Mouse (Mus musculus): ENCODE results near the gene Svop.

Gene Svop

GRCm38 (mm10) chr5:114091057-114091807, at the start of gene Svop:
Gene Svop, minus strand, starts transcription at chr5:114091570.
- POLR2A ChIA-PET = interaction anchor here (0.6 to 2.3 kb wide), 26 partner anchors 9 to 328 kb away, joined by 3 to 8 read pairs (median 3); partner anchors contain the start of genes Alkbh2 (in 1 of the 4), Foxn4 (in 1 of the 4), Kctd10 (in 1 of the 4) and Ube3b (in 1 of the 4)
- CTCF ChIA-PET = interaction anchor here (0.6 to 1.5 kb wide), 9 partner anchors 9 to 1895 kb away, joined by 3 to 24 read pairs (median 4); partner anchors contain the start of genes Alkbh2 (in 1 of the 4) and Ung (in 1 of the 4)

- POLR2A ChIA-PET = interaction anchor here (0.6 to 7.3 kb wide), 38 partner anchors 8 to 843 kb away, joined by 3 to 103 read pairs (median 4); partner anchors contain the start of genes Alkbh2 (in 2 of the 4), Ung (in 2 of the 4), Acacb (in 1 of the 4) and Svop (in 1 of the 4)
- CTCF ChIA-PET = interaction anchor here (0.6 to 1.9 kb wide), 12 partner anchors 9 to 184 kb away, joined by 3 to 15 read pairs (median 3); partner anchors contain the start of genes Ung (in 2 of the 4) and Alkbh2 (in 1 of the 4)
Observed at GRCm38 (mm10) chr5:114139175-114139574, 47.8 kb upstream of the Svop start.

- ChIA-PET CTCF (interaction anchor here (0.6 to 1.9 kb wide), 14 partner anchors 8 to 283 kb away, joined by 3 to 15 read pairs (median 4); partner anchors contain the start of genes Alkbh2 (in 2 of the 4) and Ung (in 2 of the 4)), POLR2A (interaction anchor here in 3 of 4 experiments (0.5 to 7.3 kb wide), 42 partner anchors 7 to 1022 kb away, joined by 3 to 103 read pairs (median 4); partner anchors contain the start of genes Acacb (in 2 of the 3), Alkbh2 (in 2 of the 3), Ung (in 2 of the 3) and Kctd10 (in 1 of the 3))
Observed at GRCm38 (mm10) chr5:114138277-114139164, 47.2 kb upstream of the Svop start.

GRCm38 (mm10) chr5:114137481-114138276, 46.3 kb upstream of the Svop start:
- ChIA-PET CTCF (interaction anchor here (0.7 to 1.9 kb wide), 6 partner anchors 10 to 284 kb away, joined by 3 to 15 read pairs (median 4); partner anchors contain the start of gene Alkbh2 (in 1 of the 4)), POLR2A (interaction anchor here (0.5 to 7.3 kb wide), 24 partner anchors 7 to 1098 kb away, joined by 3 to 103 read pairs (median 5); partner anchors contain the start of genes Acacb (in 2 of the 4), Alkbh2 (in 2 of the 4), Ung (in 2 of the 4) and Kctd10 (in 1 of the 4))

GRCm38 (mm10) chr5:114135516-114135915, 44.1 kb upstream of the Svop start:
- ChIA-PET POLR2A (interaction anchor here in 3 of 4 experiments (0.6 to 11.0 kb wide), 9 partner anchors 8 to 630 kb away, joined by 3 to 242 read pairs (median 6); partner anchors contain the start of genes Acacb (in 2 of the 3) and Alkbh2 (in 1 of the 3)), CTCF (interaction anchor here in 2 of 4 experiments (1.4 to 3.8 kb wide), 2 partner anchors 17 to 18 kb away, joined by 3 to 21 read pairs; no protein-coding TSS in a partner anchor)

GRCm38 (mm10) chr5:114134091-114134534, 42.7 kb upstream of the Svop start:
- CTCF ChIA-PET = interaction anchor here (0.6 to 3.8 kb wide), 12 partner anchors 9 to 276 kb away, joined by 3 to 21 read pairs (median 4); no protein-coding TSS in a partner anchor

GRCm38 (mm10) chr5:114132841-114133240, 41.5 kb upstream of the Svop start:
- CTCF ChIA-PET = interaction anchor here in 3 of 4 experiments (0.5 to 3.8 kb wide), 3 partner anchors 20 to 227 kb away, joined by 3 to 21 read pairs (median 6); no protein-coding TSS in a partner anchor

More at GRCm38 (mm10) chr5:114134091-114134534, 42.7 kb upstream of the Svop start:
- POLR2A ChIA-PET = interaction anchor here in 3 of 4 experiments (0.6 to 11.0 kb wide), 16 partner anchors 9 to 406 kb away, joined by 3 to 242 read pairs (median 3); partner anchors contain the start of gene Acacb (in 2 of the 3)

GRCm38 (mm10) chr5:114131521-114131840, 40.1 kb upstream of the Svop start:
- POLR2A ChIA-PET = interaction anchor here (0.5 to 11.0 kb wide), 66 partner anchors 8 to 905 kb away, joined by 3 to 242 read pairs (median 4); partner anchors contain the start of genes Acacb (in 2 of the 4), Mvk (in 2 of the 4), Coro1c (in 1 of the 4) and Kctd10 (in 1 of the 4)
- CTCF ChIA-PET = interaction anchor here (0.6 to 1.9 kb wide), 19 partner anchors 9 to 188 kb away, joined by 3 to 31 read pairs (median 4); partner anchors contain the start of gene Svop (in 1 of the 4)

More at GRCm38 (mm10) chr5:114132841-114133240, 41.5 kb upstream of the Svop start:
- POLR2A ChIA-PET = interaction anchor here in 2 of 4 experiments (0.5 to 11.0 kb wide), 11 partner anchors 6 to 408 kb away, joined by 3 to 242 read pairs (median 7); partner anchors contain the start of genes Acacb (in 2 of the 2) and Svop (in 1 of the 2)

- POLR2A ChIA-PET = interaction anchor here (0.6 to 11.0 kb wide), 73 partner anchors 8 to 904 kb away, joined by 3 to 242 read pairs (median 4); partner anchors contain the start of genes Acacb (in 2 of the 4), Mvk (in 2 of the 4), Svop (in 2 of the 4) and Coro1c (in 1 of the 4)
- CTCF ChIA-PET = interaction anchor here (0.5 to 2.6 kb wide), 26 partner anchors 8 to 375 kb away, joined by 3 to 31 read pairs (median 4); partner anchors contain the start of gene Svop (in 1 of the 4)
Observed at GRCm38 (mm10) chr5:114130698-114131520, 39.5 kb upstream of the Svop start.

GRCm38 (mm10) chr5:114130211-114130605, 38.8 kb upstream of the Svop start, which contains the start of gene Ung:
Gene Ung, plus strand, starts transcription at chr5:114130386.
- ChIA-PET CTCF (interaction anchor here in 3 of 4 experiments (0.5 to 2.6 kb wide), 18 partner anchors 9 to 626 kb away, joined by 3 to 31 read pairs (median 4); partner anchors contain the start of gene Svop (in 1 of the 3)), POLR2A (interaction anchor here (0.5 to 11.0 kb wide), 58 partner anchors 8 to 903 kb away, joined by 3 to 242 read pairs (median 4); partner anchors contain the start of genes Acacb (in 2 of the 4), Coro1c (in 1 of the 4), Kctd10 (in 1 of the 4) and Mvk (in 1 of the 4))

- POLR2A ChIA-PET = interaction anchor here in 3 of 4 experiments (0.5 to 11.0 kb wide), 35 partner anchors 9 to 903 kb away, joined by 3 to 242 read pairs (median 4); partner anchors contain the start of genes Acacb (in 2 of the 3), Kctd10 (in 1 of the 3), Svop (in 1 of the 3) and Tmem211 (in 1 of the 3)
- CTCF ChIA-PET = interaction anchor here (0.6 to 2.6 kb wide), 10 partner anchors 9 to 626 kb away, joined by 3 to 31 read pairs (median 5); no protein-coding TSS in a partner anchor
Observed at GRCm38 (mm10) chr5:114129550-114130210, 38.3 kb upstream of the Svop start.

- ChIA-PET CTCF (interaction anchor here (0.6 to 2.1 kb wide), 19 partner anchors 10 to 903 kb away, joined by 3 to 11 read pairs (median 4); partner anchors contain the start of genes Coro1c (in 1 of the 4) and Svop (in 1 of the 4)), POLR2A (interaction anchor here (0.6 to 11.0 kb wide), 44 partner anchors 8 to 1273 kb away, joined by 3 to 242 read pairs (median 4); partner anchors contain the start of genes Acacb (in 2 of the 4), Mmab (in 1 of the 4), Mvk (in 1 of the 4) and Svop (in 1 of the 4))
Observed at GRCm38 (mm10) chr5:114127374-114128349, 36.3 kb upstream of the Svop start, which contains the start of gene Alkbh2. Gene Alkbh2, minus strand, starts transcription at chr5:114128218.
